Mouse (Mus musculus) embryo, embryonic 10 days (tissue): Measurements from ENCODE around the gene Rplp1.

Source experiments
- DNase-seq: peaks from one replicate; pipeline ENCODE4 v3.0.0-alpha.2; 2015; ENCODE audit warnings: low spot score

The Rplp1 gene

DNA sequence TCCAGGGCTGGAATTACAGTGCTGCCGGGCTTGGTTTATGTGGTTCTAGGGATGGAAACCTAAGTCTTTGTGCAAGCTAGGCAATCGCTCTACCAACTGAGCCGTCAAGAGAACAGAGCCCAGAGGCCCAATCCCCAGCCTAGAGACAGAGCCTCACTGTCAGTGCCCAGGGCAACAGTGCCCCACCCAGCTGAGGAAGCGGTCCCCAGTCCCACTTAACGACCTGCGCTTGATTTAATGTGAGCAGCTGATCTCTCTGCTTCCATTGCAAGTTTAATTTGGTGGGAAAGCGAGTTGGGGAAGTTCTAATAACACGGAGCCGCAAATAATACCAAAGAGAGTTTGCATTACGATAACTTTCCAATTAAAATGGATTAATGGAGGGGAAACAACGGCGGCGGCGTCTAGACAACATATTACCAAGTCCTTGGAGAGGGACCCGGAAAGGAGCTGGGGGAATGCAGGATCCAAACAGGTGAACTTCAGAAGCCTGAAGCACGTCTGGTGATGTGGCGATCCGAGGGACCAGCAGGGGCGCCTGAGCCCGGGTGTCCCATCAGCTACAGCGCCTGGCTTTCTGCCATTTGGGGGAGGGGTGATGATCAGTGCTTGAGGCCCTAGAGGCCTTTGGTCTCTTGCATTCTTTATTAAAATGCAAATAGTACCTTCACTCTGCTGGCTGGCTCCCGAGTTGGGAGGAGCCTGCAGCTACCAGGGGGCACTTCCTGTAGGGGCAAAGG lies 36.8 kb downstream of the Rplp1 start:
- peak; percentile 56 for DNase-seq

DNA sequence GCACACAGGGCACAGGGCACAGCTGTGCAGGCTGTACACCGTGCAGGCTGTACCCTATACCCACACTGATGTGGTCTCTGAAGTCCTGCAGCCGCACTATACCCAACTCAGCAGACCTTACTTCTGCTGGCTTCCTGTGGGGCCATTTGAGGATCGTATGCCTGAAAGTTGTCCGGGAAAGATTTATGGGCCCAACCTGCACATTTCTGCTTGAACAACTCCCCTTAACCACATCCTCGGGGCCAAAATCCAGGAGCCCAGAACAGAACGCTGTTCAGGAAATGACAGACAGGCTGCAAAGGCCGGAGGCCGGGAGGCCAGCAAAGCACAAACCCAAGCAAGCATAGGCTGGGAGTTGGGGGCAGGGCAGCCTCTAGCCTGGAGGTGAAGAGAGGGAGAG lies 41.0 kb downstream of the Rplp1 start:
- peak; percentile 42 for DNase-seq

DNA sequence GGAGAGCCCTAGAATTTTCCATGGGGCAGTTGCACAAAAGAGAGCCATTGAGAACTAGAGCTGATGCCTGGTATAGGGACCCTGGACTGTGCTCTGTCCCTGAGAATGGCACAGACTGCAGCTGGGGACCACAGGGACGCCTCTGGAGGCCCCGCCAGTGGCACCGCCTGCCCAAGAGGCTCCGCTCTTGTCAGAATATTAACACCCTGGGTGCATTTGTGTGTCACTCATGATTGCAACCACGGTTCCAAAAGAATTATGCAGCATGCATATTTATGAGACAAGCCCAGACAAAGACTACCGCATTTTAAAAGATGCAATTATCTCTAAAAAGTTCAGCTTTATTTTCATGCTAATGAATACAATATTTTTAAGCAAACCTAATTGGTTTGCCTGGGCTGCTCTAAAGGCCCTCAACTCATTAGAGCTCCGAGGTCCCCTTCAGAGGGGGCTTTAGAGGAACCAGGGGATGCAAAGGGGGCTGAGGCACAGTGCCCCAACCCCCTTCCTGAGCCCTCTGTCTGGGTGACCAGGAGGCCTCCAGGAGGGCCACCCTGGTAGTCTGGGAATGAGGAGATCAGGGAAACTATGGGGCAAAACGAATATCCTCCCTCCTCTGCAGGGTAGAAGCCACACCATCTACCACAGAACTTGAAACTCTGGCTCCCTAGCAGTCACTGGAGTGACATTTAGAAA lies 41.9 kb downstream of the Rplp1 start:
- peak; percentile 38 for DNase-seq

DNA sequence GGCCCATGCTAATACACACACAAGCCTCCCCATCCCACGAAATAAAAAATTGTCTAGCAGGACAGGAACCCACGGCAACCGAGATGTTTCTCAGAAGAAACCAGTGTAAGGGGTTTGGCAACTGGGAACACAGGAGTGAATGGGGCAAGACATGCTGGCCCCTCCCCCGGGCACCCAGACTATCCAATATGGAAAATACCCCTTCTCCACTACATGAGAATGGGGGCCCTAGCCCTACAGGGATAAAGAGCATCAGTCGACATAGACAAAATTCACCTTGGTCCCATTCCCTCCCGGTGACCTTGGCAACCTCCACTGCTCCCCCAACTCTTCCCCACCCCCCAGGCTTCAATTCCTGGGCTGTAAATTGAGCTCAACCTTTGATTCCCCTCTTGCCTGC lies 42.5 kb downstream of the Rplp1 start:
- peak; percentile 10 for DNase-seq

- no peak for DNase-seq
These were observed 46.7 kb downstream of the Rplp1 start for GRCm38 (mm10) chr9:61867659-61868058.
